Mouse (Mus musculus) heart, embryonic 13.5 days (tissue): ENCODE measurements around the gene Sult1d1. TPM values are rescaled to one million over a fixed set of nuclear protein-coding genes. Genes with fewer than 3 reads are reported as not detected.

Experiments
- ATAC-seq: fragments of 200-750 bp; cut with Nextera tagmentation; 2 replicates; pipeline ENCODE4 v1.8.0; 2017; ENCODE audit warnings: moderate TSS enrichment; ENCODE audit not compliant: insufficient number of reproducible peaks, low FRiP score, low TSS enrichment; ENCODE audit errors: extremely low read depth
- H3K27ac ChIP-seq: fragments of 300-500 bp; sonication (generic); replicated peaks from 2 replicates; pipeline ENCODE4 v1.5.1; 2015; ENCODE audit warnings: moderate library complexity, mild to moderate bottlenecking, inconsistent platforms
- H3K27me3 ChIP-seq: fragments of 300-500 bp; sonication (generic); replicated peaks from 2 replicates; pipeline ENCODE4 v1.6.1; 2015; ENCODE audit warnings: mild to moderate bottlenecking, inconsistent platforms
- H3K36me3 ChIP-seq: fragments of 300-500 bp; sonication (generic); 2 replicates; pipeline ENCODE4 v1.6.1; 2015; ENCODE audit warnings: mild to moderate bottlenecking, inconsistent platforms
- H3K4me1 ChIP-seq: fragments of 300-500 bp; sonication (generic); 2 replicates; pipeline ENCODE4 v1.6.1; 2015; ENCODE audit warnings: inconsistent platforms
- H3K4me2 ChIP-seq: fragments of 300-500 bp; sonication (generic); 2 replicates; pipeline ENCODE4 v1.6.1; 2015; ENCODE audit warnings: inconsistent platforms, mild to moderate bottlenecking, moderate library complexity
- H3K4me3 ChIP-seq: fragments of 300-500 bp; sonication (generic); 2 replicates; pipeline ENCODE4 v1.5.1; 2015; ENCODE audit warnings: moderate library complexity, mild to moderate bottlenecking, inconsistent platforms
- H3K9ac ChIP-seq: fragments of 300-500 bp; sonication (generic); 2 replicates; pipeline ENCODE4 v1.6.1; 2015; ENCODE audit warnings: inconsistent platforms, mild to moderate bottlenecking, moderate library complexity
- H3K9me3 ChIP-seq: fragments of 300-500 bp; sonication (generic); 2 replicates; pipeline ENCODE4 v1.6.1; 2016; ENCODE audit warnings: inconsistent platforms
- WGBS: fragments of 180-500 bp; shearing (Covaris S2); methylation state at CpG from one replicate; pipeline ENCODE4 v1.1.7; 2015; ENCODE audit warnings: mixed read lengths; 5-methylcytosine and 5-hydroxymethylcytosine counted together
- polyA plus RNA-seq: library from polyadenylated mRNA; unstranded; fragments of >200 nt; fragmentation: Nextera tagmentation; extraction: Ambion mirVana; gene quantifications from 2 replicates; pipeline ENCODE4 v1.2.1, GENCODE M21; 2015

The Sult1d1 gene
- not detected in 2 replicates for polyA plus RNA-seq

- Histone ChIP-seq H3K36me3 (no peaks in the 10 kb centered on the region), H3K4me2 (no peak within 1 kb of the TSS), H3K9me3 (no peaks in the 10 kb centered on the region), H3K4me3 (no peak within 1 kb of the TSS), H3K27ac (no peak within 1 kb of the TSS), H3K9ac (no peak within 1 kb of the TSS), H3K27me3 (no peaks in the 10 kb centered on the region), H3K4me1 (no peaks in the 10 kb centered on the region)
- ATAC-seq = no peak
- WGBS = 79% methylated on average over 5 of the region's 5 CpGs
These were observed at the start of gene Sult1d1 for GRCm38 (mm10) chr5:87568845-87569244. Gene Sult1d1, minus strand, starts transcription at chr5:87569027.

- H3K27me3 ChIP-seq = no peaks in the 10 kb centered on the region
- no peaks in the 10 kb centered on the region for H3K4me1 ChIP-seq
- H3K27ac ChIP-seq = no peak overlapping the region
- WGBS = 77% methylated on average over 2 of the region's 2 CpGs
- no peak overlapping the region for H3K4me2 ChIP-seq
- no peaks in the 10 kb centered on the region for H3K9me3 ChIP-seq
- no peak overlapping the region for H3K4me3 ChIP-seq
- ATAC-seq = no peak
- H3K9ac ChIP-seq = no peak overlapping the region
- H3K36me3 ChIP-seq = no peaks in the 10 kb centered on the region
These were observed 46.2 kb upstream of the Sult1d1 start for GRCm38 (mm10) chr5:87615128-87615390.

- H3K27me3 ChIP-seq = no peaks in the 10 kb centered on the region
- H3K4me2 ChIP-seq = no peak overlapping the region
- H3K4me3 ChIP-seq = no peak overlapping the region
- no peak for ATAC-seq
- no peaks in the 10 kb centered on the region for H3K9me3 ChIP-seq
- H3K36me3 ChIP-seq = no peaks in the 10 kb centered on the region
- H3K27ac ChIP-seq = no peak overlapping the region
- H3K9ac ChIP-seq = no peak overlapping the region
- H3K4me1 ChIP-seq = no peaks in the 10 kb centered on the region
These were observed 45.7 kb upstream of the Sult1d1 start for GRCm38 (mm10) chr5:87614364-87615127.

GRCm38 (mm10) chr5:87601018-87601417 lies 32.2 kb upstream of the Sult1d1 start:
- ATAC-seq = no peak
- H3K4me3 ChIP-seq = no peak overlapping the region
- no peaks in the 10 kb centered on the region for H3K36me3 ChIP-seq
- H3K9me3 ChIP-seq = no peaks in the 10 kb centered on the region
- no peak overlapping the region for H3K9ac ChIP-seq
- H3K4me2 ChIP-seq = no peak overlapping the region
- H3K4me1 ChIP-seq = no peaks in the 10 kb centered on the region
- H3K27me3 ChIP-seq = no peaks in the 10 kb centered on the region
- H3K27ac ChIP-seq = no peak overlapping the region
- WGBS = 52% methylated on average over 3 of the region's 3 CpGs

GRCm38 (mm10) chr5:87597891-87598290 lies 29.1 kb upstream of the Sult1d1 start:
- H3K9ac ChIP-seq = no peak overlapping the region
- no peaks in the 10 kb centered on the region for H3K27me3 ChIP-seq
- no peak overlapping the region for H3K27ac ChIP-seq
- no peaks in the 10 kb centered on the region for H3K9me3 ChIP-seq
- no peaks in the 10 kb centered on the region for H3K4me1 ChIP-seq
- 55% methylated on average over 2 of the region's 2 CpGs for WGBS
- ATAC-seq = no peak
- H3K36me3 ChIP-seq = no peaks in the 10 kb centered on the region
- H3K4me2 ChIP-seq = no peak overlapping the region
- H3K4me3 ChIP-seq = no peak overlapping the region

GRCm38 (mm10) chr5:87591494-87591893 lies 22.7 kb upstream of the Sult1d1 start, which contains the start of gene Sult1e1:
Gene Sult1e1, minus strand, starts transcription at chr5:87591594.
- H3K4me2 ChIP-seq = no peak within 1 kb of the TSS
- 68% methylated on average over 5 of the region's 5 CpGs for WGBS
- H3K27ac ChIP-seq = no peak within 1 kb of the TSS
- no peak for ATAC-seq
- no peaks in the 10 kb centered on the region for H3K9me3 ChIP-seq
- no peak within 1 kb of the TSS for H3K9ac ChIP-seq
- H3K27me3 ChIP-seq = no peaks in the 10 kb centered on the region
- no peaks in the 10 kb centered on the region for H3K36me3 ChIP-seq
- no peaks in the 10 kb centered on the region for H3K4me1 ChIP-seq
- H3K4me3 ChIP-seq = no peak within 1 kb of the TSS

- Histone ChIP-seq H3K4me3 (no peak overlapping the region), H3K4me1 (no peaks in the 10 kb centered on the region), H3K36me3 (no peaks in the 10 kb centered on the region), H3K4me2 (no peak overlapping the region), H3K27me3 (no peaks in the 10 kb centered on the region), H3K27ac (no peak overlapping the region), H3K9me3 (no peaks in the 10 kb centered on the region), H3K9ac (no peak overlapping the region)
- ATAC-seq = no peak
- whole genome bisulfite sequencing = 65% methylated on average over 2 of the region's 2 CpGs
These were observed 21.1 kb upstream of the Sult1d1 start for GRCm38 (mm10) chr5:87589916-87590315.

- Histone ChIP-seq H3K4me1 (no peaks in the 10 kb centered on the region), H3K4me2 (no peak overlapping the region), H3K9me3 (no peaks in the 10 kb centered on the region), H3K27ac (no peak overlapping the region), H3K4me3 (no peak overlapping the region), H3K36me3 (no peaks in the 10 kb centered on the region), H3K27me3 (no peaks in the 10 kb centered on the region), H3K9ac (no peak overlapping the region)
- WGBS = 70% methylated on average over 1 of the region's 1 CpGs
- ATAC-seq = no peak
These were observed 11.6 kb upstream of the Sult1d1 start for GRCm38 (mm10) chr5:87580389-87580788.

- Histone ChIP-seq H3K4me1 (no peaks in the 10 kb centered on the region), H3K9ac (no peak overlapping the region), H3K4me2 (no peak overlapping the region), H3K27ac (no peak overlapping the region), H3K36me3 (no peaks in the 10 kb centered on the region), H3K27me3 (no peaks in the 10 kb centered on the region), H3K9me3 (no peaks in the 10 kb centered on the region), H3K4me3 (no peak overlapping the region)
- WGBS = 74% methylated on average over 1 of the region's 1 CpGs
- no peak for ATAC-seq
These were observed 5.3 kb upstream of the Sult1d1 start for GRCm38 (mm10) chr5:87574174-87574573.

- no peaks in the 10 kb centered on the region for H3K27me3 ChIP-seq
- H3K4me3 ChIP-seq = no peak overlapping the region
- H3K4me2 ChIP-seq = no peak overlapping the region
- 51% methylated on average over 5 of the region's 5 CpGs for WGBS
- H3K9ac ChIP-seq = no peak overlapping the region
- H3K36me3 ChIP-seq = no peaks in the 10 kb centered on the region
- no peaks in the 10 kb centered on the region for H3K4me1 ChIP-seq
- no peak for ATAC-seq
- H3K27ac ChIP-seq = no peak overlapping the region
- H3K9me3 ChIP-seq = no peaks in the 10 kb centered on the region
These were observed 4.7 kb upstream of the Sult1d1 start for GRCm38 (mm10) chr5:87573490-87573889.

- Histone ChIP-seq H3K4me1 (no peaks in the 10 kb centered on the region), H3K9me3 (no peaks in the 10 kb centered on the region), H3K4me2 (no peak overlapping the region), H3K9ac (no peak overlapping the region), H3K27ac (no peak overlapping the region), H3K36me3 (no peaks in the 10 kb centered on the region), H3K27me3 (no peaks in the 10 kb centered on the region), H3K4me3 (no peak overlapping the region)
- 79% methylated on average over 6 of the region's 6 CpGs for WGBS
- ATAC-seq = no peak
These were observed 4.0 kb upstream of the Sult1d1 start for GRCm38 (mm10) chr5:87572781-87573180.

GRCm38 (mm10) chr5:87567306-87567705 lies 1.5 kb downstream of the Sult1d1 start:
- no peak overlapping the region for H3K27ac ChIP-seq
- H3K27me3 ChIP-seq = no peaks in the 10 kb centered on the region
- 80% methylated on average over 1 of the region's 1 CpGs for WGBS
- H3K9me3 ChIP-seq = no peaks in the 10 kb centered on the region
- H3K4me3 ChIP-seq = no peak overlapping the region
- H3K4me1 ChIP-seq = no peaks in the 10 kb centered on the region
- H3K36me3 ChIP-seq = no peaks in the 10 kb centered on the region
- H3K4me2 ChIP-seq = no peak overlapping the region
- H3K9ac ChIP-seq = no peak overlapping the region
- no peak for ATAC-seq
